Comparison of ENCODE assay signal across 9 mouse cellular contexts in genomic region chr8:35020480-35020879, GRCm38 (mm10).
"Had no signal": no experiment of that assay in that cellular context is flagged by ENCODE, and none has a peak within 500 bp of the region (broad histone marks: within the 10 kb centered on the region; RNA-seq: fewer than 3 reads in every experiment).

No protein-coding gene starts in this region.

- DNase-seq: kidney, postnatal 14 days; left cerebral cortex, postnatal 4 days; lung, adult 18-20 months; right cerebral cortex, postnatal 14 days had no signal

- H3K4me3 ChIP-seq: limb, embryonic 13.5 days; midbrain, embryonic 12.5 days; neural tube, embryonic 13.5 days had no signal

- H3K36me3 ChIP-seq: limb, embryonic 13.5 days; midbrain, embryonic 12.5 days; neural tube, embryonic 13.5 days had no signal

- H3K27me3 ChIP-seq: limb, embryonic 13.5 days; midbrain, embryonic 12.5 days; neural tube, embryonic 13.5 days had no signal

- H3K4me1 ChIP-seq: limb, embryonic 13.5 days; midbrain, embryonic 12.5 days; neural tube, embryonic 13.5 days had no signal

- ATAC-seq: midbrain, embryonic 16.5 days had no signal

- H3K4me2 ChIP-seq: limb, embryonic 13.5 days; midbrain, embryonic 12.5 days; neural tube, embryonic 13.5 days had no signal

- H3K9ac ChIP-seq: limb, embryonic 13.5 days; liver, embryonic 14.5 days; midbrain, embryonic 12.5 days; neural tube, embryonic 13.5 days had no signal

- H3K27ac ChIP-seq: limb, embryonic 13.5 days; liver, embryonic 14.5 days; midbrain, embryonic 12.5 days; neural tube, embryonic 13.5 days had no signal

- H3K9me3 ChIP-seq: midbrain, embryonic 12.5 days had no signal
